Comparison of ENCODE assay signal across 7 mouse cellular contexts in the genomic region with DNA sequence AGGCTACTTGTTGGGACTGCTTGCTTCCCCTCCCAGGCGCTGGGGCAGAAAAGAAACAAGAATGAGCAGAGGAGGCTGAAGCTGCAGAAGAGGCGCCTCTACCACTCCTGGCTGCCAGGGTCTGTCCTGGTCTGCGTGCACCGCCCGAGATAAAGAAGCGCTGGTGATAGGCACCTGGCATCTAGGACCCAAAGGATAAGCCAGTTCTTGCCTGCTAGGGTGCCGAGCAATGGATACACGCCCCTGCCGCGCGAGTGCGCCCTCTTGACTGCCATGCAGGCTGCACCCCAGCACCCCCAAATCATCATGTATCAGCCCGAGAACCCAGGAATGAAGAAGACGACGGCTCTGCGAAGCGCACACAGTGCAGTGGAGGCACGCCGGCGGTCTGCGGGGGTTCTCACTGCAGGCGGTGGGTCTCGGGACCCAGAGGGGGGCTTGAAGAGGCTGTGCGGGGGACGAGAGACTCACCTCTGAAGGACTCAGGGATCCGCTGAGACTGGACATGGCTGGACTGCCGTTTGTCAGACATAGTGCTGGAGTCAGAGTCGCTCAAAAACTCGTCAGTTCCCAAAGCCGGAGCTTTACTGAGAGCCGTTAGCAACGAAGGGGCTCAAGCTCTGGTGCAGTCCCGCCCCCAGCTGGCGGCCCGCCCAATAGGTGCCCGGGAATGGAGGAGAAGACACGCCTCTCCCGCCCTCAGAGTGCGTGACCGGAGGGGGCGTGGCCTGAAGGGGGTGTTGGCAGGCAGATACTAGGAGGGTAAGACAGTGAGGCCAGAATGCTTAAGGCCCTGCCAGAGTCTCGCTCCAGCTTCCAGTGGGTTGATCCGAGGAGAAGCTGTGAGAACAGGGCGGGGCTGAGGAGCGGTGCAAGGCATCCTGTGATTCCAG. TPM values are rescaled to one million over a fixed set of nuclear protein-coding genes. Genes with fewer than 3 reads are reported as not detected.
DNase-seq lines count a peak whose midpoint lies in the region; ATAC-seq lines count a peak whose summit lies in the region.

A gene (minus strand): TSS at position 589 of the 893 bp plus-strand sequence.

- no peaks in the 10 kb centered on the region for H3K9me3 ChIP-seq in embryonic facial prominence, embryonic 11.5 days (replicated peaks; ENCODE audit: control insufficient read depth, low read length)
- no peaks in the 10 kb centered on the region for H3K9me3 ChIP-seq in limb, embryonic 10.5 days (replicated peaks)
- H3K9me3 ChIP-seq in midbrain, embryonic 13.5 days, result no peaks in the 10 kb centered on the region

- peak; percentile 99 for ATAC-seq in embryonic facial prominence, embryonic 11.5 days (replicated peaks; ENCODE audit: insufficient number of reproducible peaks, low FRiP score, low TSS enrichment, low read depth)
- peak; percentile 87 for ATAC-seq in granulocyte monocyte progenitor cell, adult 5-6 weeks (replicated peaks; ENCODE audit: poor library complexity, severe bottlenecking)
- ATAC-seq in midbrain, embryonic 13.5 days, result peak; percentile 99

- DNase-seq in adrenal gland, postnatal 14 days, result peak; percentile 100
- DNase-seq in embryonic facial prominence, embryonic 11.5 days (ENCODE audit: low spot score), result peak; percentile 99
- peak; percentile 99 for DNase-seq in kidney, adult 11 months
- DNase-seq in limb, embryonic 10.5 days (ENCODE audit: low spot score), result peak; percentile 99
- DNase-seq in spleen, adult 12 weeks (ENCODE audit: low spot score), result peak; percentile 100

- no peak within 1 kb of the TSS; the same call in 1 of the 2 replicates for H3K27ac ChIP-seq in embryonic facial prominence, embryonic 11.5 days (replicated peaks; ENCODE audit: low read depth, low read length)
- H3K27ac ChIP-seq in limb, embryonic 10.5 days, result peak within 1 kb of the TSS; percentile 81
- peak within 1 kb of the TSS; percentile 65 for H3K27ac ChIP-seq in midbrain, embryonic 13.5 days

- H3K4me2 ChIP-seq in embryonic facial prominence, embryonic 11.5 days (ENCODE audit: low read depth, low read length), result peak within 1 kb of the TSS; percentile 83
- H3K4me2 ChIP-seq in midbrain, embryonic 13.5 days (replicated peaks), result peak within 1 kb of the TSS; percentile 98

- 0% methylated on average over 44 of the region's 45 CpGs for WGBS in embryonic facial prominence, embryonic 11.5 days
- under 1% methylated on average over 45 of the region's 45 CpGs for WGBS in limb, embryonic 10.5 days
- whole genome bisulfite sequencing in midbrain, embryonic 13.5 days, result under 1% methylated on average over 45 of the region's 45 CpGs

- no peaks in the 10 kb centered on the region for H3K27me3 ChIP-seq in embryonic facial prominence, embryonic 11.5 days (ENCODE audit: control insufficient read depth, insufficient read depth, low read length)
- H3K27me3 ChIP-seq in limb, embryonic 10.5 days (ENCODE audit: low read depth, poor library complexity, severe bottlenecking), result peaks cover 21% of the 10 kb centered on the region
- no peaks in the 10 kb centered on the region; the same call in 1 of the 2 replicates for H3K27me3 ChIP-seq in midbrain, embryonic 13.5 days

- H3K36me3 ChIP-seq in embryonic facial prominence, embryonic 11.5 days (replicated peaks; ENCODE audit: control insufficient read depth, insufficient read depth, low read depth, low read length), result no peaks in the 10 kb centered on the region
- H3K36me3 ChIP-seq in limb, embryonic 10.5 days, result no peaks in the 10 kb centered on the region
- H3K36me3 ChIP-seq in midbrain, embryonic 13.5 days, result no peaks in the 10 kb centered on the region

- H3K4me1 ChIP-seq in embryonic facial prominence, embryonic 11.5 days (ENCODE audit: control insufficient read depth, insufficient read depth, low read length), result no peaks in the 10 kb centered on the region
- H3K4me1 ChIP-seq in limb, embryonic 10.5 days, result peaks cover 30% of the 10 kb centered on the region
- peaks cover 20% of the 10 kb centered on the region for H3K4me1 ChIP-seq in midbrain, embryonic 13.5 days (replicated peaks)

- peak within 1 kb of the TSS; percentile 72 for H3K9ac ChIP-seq in embryonic facial prominence, embryonic 11.5 days (replicated peaks; ENCODE audit: low read length)
- peak within 1 kb of the TSS; percentile 76 for H3K9ac ChIP-seq in midbrain, embryonic 13.5 days (replicated peaks)

- H3K4me3 ChIP-seq in embryonic facial prominence, embryonic 11.5 days (ENCODE audit: low read depth, low read length), result peak within 1 kb of the TSS; percentile 62
- peak within 1 kb of the TSS; percentile 72 for H3K4me3 ChIP-seq in limb, embryonic 10.5 days
- peak within 1 kb of the TSS; percentile 74 for H3K4me3 ChIP-seq in midbrain, embryonic 13.5 days (replicated peaks)

RNA-seq across cellular contexts. Expression of the gene that starts here (rescaled TPM):
- total RNA-seq in adrenal gland, postnatal 14 days (2021), result 76.9 and 78.7 TPM in 2 replicates
- 22.7 and 23.1 TPM in 2 replicates for polyA plus RNA-seq in embryonic facial prominence, embryonic 11.5 days (2014; fragmentation: Nextera tagmentation; extraction: Ambion mirVana)
- 99.4 and 102 TPM in 2 replicates for total RNA-seq in granulocyte monocyte progenitor cell, adult 5-6 weeks (2014; fragmentation: Nextera tagmentation)
- total RNA-seq in granulocyte monocyte progenitor cell, adult 5-6 weeks (2017), result 147 and 151 TPM in 2 replicates
- 10.2 and 10.3 TPM in 2 replicates for polyA plus RNA-seq in limb, embryonic 10.5 days (2016; fragmentation: Nextera tagmentation; extraction: Ambion mirVana)
- polyA plus RNA-seq in midbrain, embryonic 13.5 days (2015; fragmentation: Nextera tagmentation; extraction: Ambion mirVana), result 9.4 and 9.7 TPM in 2 replicates
